Mouse (Mus musculus) hindbrain, embryonic 15.5 days (tissue): Measurements from ENCODE around the gene BC049730. TPM values are rescaled to one million over a fixed set of nuclear protein-coding genes. Genes with fewer than 3 reads are reported as not detected.
"Not testable (repeated sequence)": the region's sequence is repeated elsewhere in the genome, so short reads cannot be mapped to it uniquely, and the experiment has no call there.

Experiments
- ATAC-seq: fragments of 200-750 bp; cut with Nextera tagmentation; 2 replicates; pipeline ENCODE4 v1.8.0; 2017; ENCODE audit warnings: low read depth, moderate number of reproducible peaks, moderate TSS enrichment; ENCODE audit not compliant: low FRiP score
- H3K27ac ChIP-seq: fragments of 300-500 bp; sonication (generic); replicated peaks from 2 replicates; pipeline ENCODE4 v1.5.1; 2015; ENCODE audit warnings: mild to moderate bottlenecking, inconsistent platforms
- H3K27me3 ChIP-seq: fragments of 300-500 bp; sonication (generic); 2 replicates; pipeline ENCODE4 v1.6.1; 2015; ENCODE audit warnings: control low read depth, inconsistent platforms
- H3K36me3 ChIP-seq: fragments of 300-500 bp; sonication (generic); 2 replicates; pipeline ENCODE4 v1.6.1; 2015; ENCODE audit warnings: control low read depth, inconsistent platforms
- H3K4me1 ChIP-seq: fragments of 300-500 bp; sonication (generic); replicated peaks from 2 replicates; pipeline ENCODE4 v1.6.1; 2015; ENCODE audit warnings: control low read depth, inconsistent platforms
- H3K4me2 ChIP-seq: fragments of 300-500 bp; sonication (generic); 2 replicates; pipeline ENCODE4 v1.6.1; 2015; ENCODE audit warnings: moderate library complexity, mild to moderate bottlenecking, inconsistent platforms
- H3K4me3 ChIP-seq: fragments of 300-500 bp; sonication (generic); 2 replicates; pipeline ENCODE4 v1.5.1; 2015; ENCODE audit warnings: mild to moderate bottlenecking, inconsistent platforms
- H3K9ac ChIP-seq: fragments of 300-500 bp; sonication (generic); 2 replicates; pipeline ENCODE4 v1.6.1; 2015; ENCODE audit warnings: inconsistent platforms
- H3K9me3 ChIP-seq: fragments of 300-500 bp; sonication (generic); 2 replicates; pipeline ENCODE4 v1.6.1; 2016; ENCODE audit warnings: control low read depth, inconsistent platforms
- WGBS: fragments of 180-500 bp; shearing (Covaris S2); methylation state at CpG from one replicate; pipeline ENCODE4 v1.1.7; 2015; 5-methylcytosine and 5-hydroxymethylcytosine counted together
- polyA plus RNA-seq: library from polyadenylated mRNA; unstranded; fragments of >200 nt; fragmentation: Nextera tagmentation; extraction: Ambion mirVana; gene quantifications from 2 replicates; pipeline ENCODE4 v1.2.1, GENCODE M21; 2015

Gene BC049730
- polyA plus RNA-seq, 1 experiment from 2014 or later: not detected

GRCm38 (mm10) chr7:24702841-24703240 lies 6.2 kb upstream of the BC049730 start:
- not testable (repeated sequence) for H3K4me3 ChIP-seq, H3K9ac ChIP-seq, H3K9me3 ChIP-seq, H3K36me3 ChIP-seq, H3K4me2 ChIP-seq, H3K27ac ChIP-seq, H3K27me3 ChIP-seq, ATAC-seq, H3K4me1 ChIP-seq
- 80% methylated on average over 9 of the region's 9 CpGs for WGBS

GRCm38 (mm10) chr7:24715039-24715438 lies 6.0 kb downstream of the BC049730 start:
- no peak overlapping the region for H3K27ac ChIP-seq
- H3K4me2 ChIP-seq: no peak overlapping the region
- H3K36me3 ChIP-seq: no peaks in the 10 kb centered on the region
- H3K9me3 ChIP-seq: no peaks in the 10 kb centered on the region
- H3K4me3 ChIP-seq: no peak overlapping the region
- H3K4me1 ChIP-seq: no peaks in the 10 kb centered on the region
- H3K9ac ChIP-seq: no peak overlapping the region
- ATAC-seq: no peak
- no peaks in the 10 kb centered on the region for H3K27me3 ChIP-seq
- 81% methylated on average over 6 of the region's 6 CpGs for WGBS

- not testable (repeated sequence) for H3K27me3 ChIP-seq, H3K9ac ChIP-seq, ATAC-seq, H3K36me3 ChIP-seq, H3K4me2 ChIP-seq, H3K4me1 ChIP-seq, H3K4me3 ChIP-seq, H3K27ac ChIP-seq, H3K9me3 ChIP-seq
- WGBS: 91% methylated on average over 11 of the region's 11 CpGs
Observed at GRCm38 (mm10) chr7:24726808-24727207, 17.8 kb downstream of the BC049730 start, which contains the start of gene Gm4763. Gene Gm4763, minus strand, starts transcription at chr7:24726908.

GRCm38 (mm10) chr7:24735970-24736670 lies 27.1 kb downstream of the BC049730 start:
- Histone ChIP-seq H3K4me1 (peaks cover 9% of the 10 kb centered on the region), H3K9ac (peak overlapping the region; percentile 19; the same call in 1 of the 2 replicates), H3K4me3 (peak overlapping the region; percentile 33), H3K4me2 (peak overlapping the region; percentile 54), H3K9me3 (no peaks in the 10 kb centered on the region), H3K36me3 (no peaks in the 10 kb centered on the region), H3K27ac (peak overlapping the region; percentile 42), H3K27me3 (no peaks in the 10 kb centered on the region)
- 19% methylated on average over 17 of the region's 17 CpGs for WGBS
- peak; percentile 86 for ATAC-seq

- no peak overlapping the region for H3K9ac ChIP-seq
Observed at GRCm38 (mm10) chr7:24750695-24751094, 41.7 kb downstream of the BC049730 start.

GRCm38 (mm10) chr7:24751610-24752009 lies 42.6 kb downstream of the BC049730 start:
- WGBS: 87% methylated on average over 2 of the region's 2 CpGs
- Histone ChIP-seq H3K36me3 (no peaks in the 10 kb centered on the region), H3K4me1 (peaks cover 11% of the 10 kb centered on the region; the same call in 1 of the 2 replicates), H3K4me3 (no peak overlapping the region), H3K9ac (no peak overlapping the region), H3K27ac (no peak overlapping the region), H3K4me2 (no peak overlapping the region), H3K9me3 (no peaks in the 10 kb centered on the region), H3K27me3 (no peaks in the 10 kb centered on the region)
- ATAC-seq: no peak

More at GRCm38 (mm10) chr7:24750695-24751094, 41.7 kb downstream of the BC049730 start:
- ATAC-seq: peak; percentile 34; the same call in 1 of the 2 replicates
- Histone ChIP-seq H3K27ac (no peak overlapping the region), H3K36me3 (no peaks in the 10 kb centered on the region), H3K9me3 (no peaks in the 10 kb centered on the region), H3K27me3 (no peaks in the 10 kb centered on the region), H3K4me1 (peaks cover 11% of the 10 kb centered on the region; the same call in 1 of the 2 replicates), H3K4me2 (no peak overlapping the region), H3K4me3 (no peak overlapping the region)
- WGBS: 51% methylated on average over 4 of the region's 4 CpGs

GRCm38 (mm10) chr7:24753476-24753875 lies 44.4 kb downstream of the BC049730 start:
- Histone ChIP-seq H3K4me3 (no peak overlapping the region), H3K27ac (no peak overlapping the region), H3K4me1 (peaks cover 11% of the 10 kb centered on the region; the same call in 1 of the 2 replicates), H3K27me3 (no peaks in the 10 kb centered on the region), H3K36me3 (no peaks in the 10 kb centered on the region), H3K9ac (no peak overlapping the region), H3K4me2 (no peak overlapping the region), H3K9me3 (no peaks in the 10 kb centered on the region)
- ATAC-seq: no peak
- WGBS: 82% methylated on average over 5 of the region's 5 CpGs

GRCm38 (mm10) chr7:24758520-24758919 lies 49.5 kb downstream of the BC049730 start:
- 92% methylated on average over 1 of the region's 1 CpGs for WGBS
- Histone ChIP-seq H3K9ac (no peak overlapping the region), H3K36me3 (no peaks in the 10 kb centered on the region), H3K9me3 (no peaks in the 10 kb centered on the region), H3K4me3 (no peak overlapping the region), H3K27me3 (no peaks in the 10 kb centered on the region), H3K4me1 (no peaks in the 10 kb centered on the region), H3K27ac (no peak overlapping the region), H3K4me2 (no peak overlapping the region)
- no peak for ATAC-seq

GRCm38 (mm10) chr7:24760211-24760610 lies 51.2 kb downstream of the BC049730 start, which contains the start of gene Cd177:
Gene Cd177, minus strand, starts transcription at chr7:24760311.
- Histone ChIP-seq H3K9me3 (no peaks in the 10 kb centered on the region), H3K27ac (no peak within 1 kb of the TSS), H3K9ac (no peak within 1 kb of the TSS), H3K27me3 (no peaks in the 10 kb centered on the region), H3K36me3 (no peaks in the 10 kb centered on the region), H3K4me1 (no peaks in the 10 kb centered on the region), H3K4me3 (no peak within 1 kb of the TSS), H3K4me2 (no peak within 1 kb of the TSS)
- WGBS: 86% methylated on average over 6 of the region's 6 CpGs
- no peak for ATAC-seq

GRCm38 (mm10) chr7:24761161-24761560 lies 52.1 kb downstream of the BC049730 start:
- Histone ChIP-seq H3K9ac (no peak overlapping the region), H3K9me3 (no peaks in the 10 kb centered on the region), H3K4me2 (no peak overlapping the region), H3K4me1 (no peaks in the 10 kb centered on the region), H3K27ac (no peak overlapping the region), H3K27me3 (no peaks in the 10 kb centered on the region), H3K36me3 (no peaks in the 10 kb centered on the region), H3K4me3 (no peak overlapping the region)
- no peak for ATAC-seq
- WGBS: 81% methylated on average over 6 of the region's 6 CpGs

GRCm38 (mm10) chr7:24762574-24762973 lies 53.5 kb downstream of the BC049730 start:
- H3K27me3 ChIP-seq: no peaks in the 10 kb centered on the region
- H3K4me2 ChIP-seq: no peak overlapping the region
- no peaks in the 10 kb centered on the region for H3K4me1 ChIP-seq
- 93% methylated on average over 8 of the region's 8 CpGs for WGBS
- H3K36me3 ChIP-seq: no peaks in the 10 kb centered on the region
- ATAC-seq: no peak
- H3K9me3 ChIP-seq: no peaks in the 10 kb centered on the region
- H3K27ac ChIP-seq: no peak overlapping the region
- H3K4me3 ChIP-seq: no peak overlapping the region
- H3K9ac ChIP-seq: no peak overlapping the region
